Mouse (Mus musculus) erythroblast, embryonic 14.5 days (primary cell): Measurements from ENCODE around the gene Wwc1.

ENCODE experiments used
- GATA1 ChIP-seq: IDR thresholded peaks from 2 replicates; pipeline ENCODE4 v1.6.1; 2012; ENCODE audit warnings: low read length, inconsistent platforms, mixed read lengths
- TAL1 ChIP-seq: IDR thresholded peaks from 3 replicates; pipeline ENCODE4 v1.6.1; 2012; ENCODE audit warnings: low read length, inconsistent platforms, mixed read lengths

- TF ChIP-seq TAL1 = no peak
- no peak for TF ChIP-seq GATA1
Measured at GRCm38 (mm10) chr11:35904955-35905550, 75.3 kb downstream of the Wwc1 start.
